Mouse (Mus musculus): ENCODE results near the gene Kifc5b. TPM values are rescaled to one million over a fixed set of nuclear protein-coding genes. Genes with fewer than 3 reads are reported as not detected.

Gene Kifc5b
- polyA plus RNA-seq, 1 experiment from 2014 or later = 4.7 TPM

DNA sequence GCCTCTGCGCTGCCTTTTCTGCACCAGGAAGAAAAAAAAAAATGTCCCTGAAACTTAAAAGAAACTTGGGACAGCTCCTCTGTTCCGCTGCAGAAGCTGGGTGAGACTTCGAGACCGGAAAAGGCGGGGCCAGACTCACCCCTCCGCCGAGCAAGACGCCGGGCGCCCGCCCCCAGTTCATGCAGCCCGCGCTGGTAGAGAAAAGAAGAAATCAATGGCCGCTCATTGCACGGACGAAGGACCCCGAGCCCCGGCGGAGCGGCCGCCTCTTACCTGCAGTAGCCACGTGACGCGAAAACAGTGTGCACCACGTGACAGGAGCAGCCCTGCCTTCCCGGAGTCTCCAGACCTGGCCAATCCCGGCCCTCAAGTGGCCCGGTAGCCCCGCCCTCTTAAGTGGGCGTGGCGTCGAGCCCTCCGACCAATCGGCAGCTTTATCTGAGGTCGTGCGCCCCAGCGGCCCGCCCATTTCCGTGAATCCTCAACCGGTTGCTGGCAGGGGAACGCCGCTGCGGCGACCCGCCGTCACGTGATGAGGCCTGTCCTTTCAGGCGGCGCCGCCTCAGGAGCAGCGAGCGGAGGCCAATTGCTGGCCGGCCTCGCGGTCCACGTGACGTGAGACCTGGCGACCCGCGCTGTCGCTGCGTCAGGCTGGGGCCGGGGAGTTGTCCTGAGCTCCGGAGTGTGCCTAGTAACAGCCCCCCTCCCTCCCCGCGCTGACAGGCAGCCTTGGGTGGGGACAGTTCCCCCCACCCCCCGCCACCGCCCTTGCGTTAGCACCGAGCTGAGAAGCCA, 22.5 kb downstream of the Kifc5b start, which contains the start of gene Cuta:
TSS of gene Cuta (minus strand) at position 392 of the 795 bp plus-strand sequence.
- no peaks in the 10 kb centered on the region for H3K9me3 ChIP-seq
- H3K27me3 ChIP-seq = no peaks in the 10 kb centered on the region
- ATAC-seq (ENCODE audit: insufficient number of reproducible peaks, low FRiP score, low TSS enrichment, low read depth) = peak; percentile 94
- H3K4me1 ChIP-seq = peaks cover 43% of the 10 kb centered on the region
- H3K4me2 ChIP-seq = peak within 1 kb of the TSS; percentile 78
- H3K27ac ChIP-seq = peak within 1 kb of the TSS; percentile 95
- peak within 1 kb of the TSS; percentile 64 for H3K9ac ChIP-seq
- H3K4me3 ChIP-seq = peak within 1 kb of the TSS; percentile 69
- peaks cover 30% of the 10 kb centered on the region for H3K36me3 ChIP-seq
- WGBS = 0% methylated on average over 69 of the region's 70 CpGs

DNA sequence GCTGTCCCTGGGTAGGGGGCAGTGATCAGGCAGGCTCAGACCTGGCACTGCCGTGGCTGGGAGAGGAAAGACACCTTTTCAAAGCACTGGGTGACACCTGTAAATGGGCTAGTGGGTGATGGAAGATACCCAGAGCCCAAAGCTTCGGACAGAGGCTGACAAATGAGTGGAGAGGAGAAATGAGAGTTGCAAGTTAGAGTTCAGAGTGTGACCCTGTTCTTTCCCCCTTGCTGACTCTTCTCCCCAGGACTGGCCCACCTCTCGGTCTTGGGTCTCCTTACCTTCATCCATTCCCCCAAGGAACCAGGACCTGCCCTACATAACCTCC, 23.0 kb downstream of the Kifc5b start:
- Histone ChIP-seq H3K4me3 (peak overlapping the region; percentile 69), H3K27ac (peak overlapping the region; percentile 95), H3K27me3 (no peaks in the 10 kb centered on the region), H3K4me1 (peaks cover 41% of the 10 kb centered on the region), H3K4me2 (peak overlapping the region; percentile 78), H3K36me3 (peaks cover 25% of the 10 kb centered on the region), H3K9ac (peak overlapping the region; percentile 64), H3K9me3 (no peaks in the 10 kb centered on the region)
- WGBS = 6% methylated on average over 3 of the region's 3 CpGs
- ATAC-seq (ENCODE audit: insufficient number of reproducible peaks, low FRiP score, low TSS enrichment, low read depth) = no peak

DNA sequence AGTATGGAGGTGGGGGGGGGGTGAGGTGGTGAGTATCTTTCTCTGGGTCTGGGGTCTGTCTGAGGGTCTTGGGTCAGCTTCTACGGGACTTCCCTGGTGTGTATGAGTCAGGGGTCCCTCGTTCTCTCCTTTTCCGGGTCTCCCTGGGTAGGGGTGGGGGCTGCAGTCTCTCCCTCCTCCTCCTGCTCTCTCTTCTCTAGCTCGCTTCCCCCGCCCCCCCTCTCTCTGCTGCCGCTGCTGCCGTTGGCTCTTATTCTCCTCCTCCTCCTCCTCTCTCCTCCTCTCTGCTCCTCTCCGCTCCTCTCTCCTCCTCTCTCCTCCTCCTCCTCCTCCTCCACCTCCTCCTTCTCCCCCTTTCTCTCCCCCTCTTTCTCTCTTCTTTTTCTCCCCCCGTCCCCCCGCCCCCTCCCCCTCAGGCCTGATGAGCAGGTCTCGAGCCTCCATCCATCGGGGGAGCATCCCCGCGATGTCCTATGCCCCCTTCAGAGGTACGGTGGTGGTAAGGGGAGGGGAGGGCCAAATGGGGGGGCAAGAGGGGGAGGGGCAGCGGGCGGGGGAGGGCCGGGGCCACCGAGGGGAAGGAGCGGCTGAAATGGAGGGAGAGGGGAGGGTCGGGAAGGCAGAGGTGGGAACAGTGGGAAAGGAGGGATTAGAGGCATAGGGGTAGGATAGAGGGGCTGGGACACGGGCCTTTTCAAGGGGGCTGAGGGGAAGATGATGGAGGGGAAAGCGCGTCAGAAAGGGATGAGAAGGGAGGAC, 24.3 kb downstream of the Kifc5b start, which contains the start of gene Syngap1:
TSS of gene Syngap1 (plus strand) at position 223 of the 759 bp plus-strand sequence.
- ATAC-seq (ENCODE audit: insufficient number of reproducible peaks, low FRiP score, low TSS enrichment, low read depth) = no peak

DNA sequence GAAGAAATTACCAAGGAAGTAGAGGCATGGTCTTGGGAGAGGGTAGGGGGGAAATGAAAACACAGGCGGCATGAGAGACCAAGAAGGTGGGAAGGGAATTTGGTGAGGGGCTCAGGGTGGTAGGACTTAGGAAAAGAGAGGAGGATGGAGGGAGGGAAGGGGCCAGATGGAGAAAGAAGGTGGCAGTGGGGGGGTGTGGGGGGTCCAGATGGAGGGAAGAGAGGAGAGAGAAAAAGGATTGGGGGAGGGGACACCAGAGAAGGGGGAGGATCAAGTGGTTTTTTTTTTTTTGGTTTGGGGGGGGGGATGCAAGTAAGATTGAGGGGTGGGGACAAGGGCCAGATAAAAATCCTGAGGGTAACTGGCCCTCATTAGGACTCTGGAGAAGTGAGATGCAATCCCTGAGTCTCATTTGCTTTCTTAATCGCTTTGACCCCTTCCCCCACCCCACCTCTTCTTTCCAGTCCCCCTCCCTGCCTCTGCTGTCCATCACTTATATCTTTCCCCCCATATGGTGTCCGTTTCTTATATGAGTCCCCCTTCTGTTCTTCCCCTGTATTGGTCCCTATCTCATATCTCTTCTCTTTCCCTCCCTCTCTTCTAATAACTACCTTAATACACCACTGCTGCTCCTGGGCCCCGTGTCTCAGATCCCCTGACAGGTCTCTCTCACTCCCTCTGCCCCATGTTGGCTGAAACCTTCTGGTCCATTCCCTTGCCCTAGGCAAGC, 25.1 kb downstream of the Kifc5b start:
- Histone ChIP-seq H3K36me3 (peaks cover 5% of the 10 kb centered on the region), H3K9ac (no peak overlapping the region), H3K27me3 (no peaks in the 10 kb centered on the region), H3K9me3 (no peaks in the 10 kb centered on the region), H3K4me3 (peak overlapping the region; percentile 69), H3K4me2 (peak overlapping the region; percentile 78), H3K27ac (peak overlapping the region; percentile 95), H3K4me1 (peaks cover 52% of the 10 kb centered on the region)
- no peak for ATAC-seq (ENCODE audit: insufficient number of reproducible peaks, low FRiP score, low TSS enrichment, low read depth)
- WGBS = 13% methylated on average over 4 of the region's 4 CpGs

More for the DNA sequence above, 24.3 kb downstream of the Kifc5b start, which contains the start of gene Syngap1:
- Histone ChIP-seq H3K27ac (peak within 1 kb of the TSS; percentile 95), H3K4me3 (peak within 1 kb of the TSS; percentile 69), H3K4me1 (peaks cover 48% of the 10 kb centered on the region), H3K4me2 (peak within 1 kb of the TSS; percentile 78), H3K9me3 (no peaks in the 10 kb centered on the region), H3K36me3 (peaks cover 12% of the 10 kb centered on the region), H3K27me3 (no peaks in the 10 kb centered on the region), H3K9ac (peak within 1 kb of the TSS; percentile 64; the same call in 1 of the 2 replicates)
- WGBS = under 1% methylated on average over 19 of the region's 24 CpGs

DNA sequence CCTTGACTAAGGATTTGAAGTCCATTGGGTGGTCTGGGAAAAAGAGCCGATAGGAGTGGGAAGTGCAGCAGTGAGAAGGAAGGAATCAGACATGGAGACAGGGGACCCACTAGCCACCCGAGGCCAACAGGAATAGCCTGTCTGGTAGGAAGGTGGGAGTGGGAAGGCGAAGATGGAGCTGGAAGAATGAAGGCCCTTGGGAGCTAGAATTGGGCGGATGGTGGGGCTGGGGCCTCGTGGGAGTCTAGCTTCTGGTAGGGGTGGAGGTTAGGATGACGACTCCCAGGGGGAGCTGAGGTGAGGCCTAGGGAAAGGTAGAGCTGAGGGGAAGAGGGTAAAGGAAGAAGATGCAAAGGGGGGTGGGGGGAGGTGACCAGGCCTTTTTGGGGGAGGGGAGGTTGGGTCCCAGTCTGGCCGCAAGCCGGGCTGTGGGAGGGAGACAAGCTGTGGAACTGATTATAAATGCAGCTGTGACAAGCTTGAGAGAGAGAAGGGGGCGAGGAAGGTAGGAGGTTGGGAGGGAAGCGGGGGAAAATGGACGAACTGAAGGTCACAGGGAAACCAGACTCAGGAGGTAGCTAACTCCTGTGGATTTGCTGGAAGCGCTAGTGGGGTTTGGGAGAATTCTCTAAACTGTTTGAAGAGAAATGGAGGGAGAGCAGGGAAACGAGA, 29.1 kb downstream of the Kifc5b start:
- no peaks in the 10 kb centered on the region for H3K9me3 ChIP-seq
- peak overlapping the region; percentile 75 for H3K27ac ChIP-seq
- H3K4me2 ChIP-seq = peak overlapping the region; percentile 76
- no peak for ATAC-seq (ENCODE audit: insufficient number of reproducible peaks, low FRiP score, low TSS enrichment, low read depth)
- peaks cover 54% of the 10 kb centered on the region for H3K4me1 ChIP-seq
- H3K36me3 ChIP-seq = no peaks in the 10 kb centered on the region
- H3K4me3 ChIP-seq = peak overlapping the region; percentile 45
- no peaks in the 10 kb centered on the region for H3K27me3 ChIP-seq
- peak overlapping the region; percentile 50; the same call in 1 of the 2 replicates for H3K9ac ChIP-seq
- 28% methylated on average over 13 of the region's 13 CpGs for WGBS

DNA sequence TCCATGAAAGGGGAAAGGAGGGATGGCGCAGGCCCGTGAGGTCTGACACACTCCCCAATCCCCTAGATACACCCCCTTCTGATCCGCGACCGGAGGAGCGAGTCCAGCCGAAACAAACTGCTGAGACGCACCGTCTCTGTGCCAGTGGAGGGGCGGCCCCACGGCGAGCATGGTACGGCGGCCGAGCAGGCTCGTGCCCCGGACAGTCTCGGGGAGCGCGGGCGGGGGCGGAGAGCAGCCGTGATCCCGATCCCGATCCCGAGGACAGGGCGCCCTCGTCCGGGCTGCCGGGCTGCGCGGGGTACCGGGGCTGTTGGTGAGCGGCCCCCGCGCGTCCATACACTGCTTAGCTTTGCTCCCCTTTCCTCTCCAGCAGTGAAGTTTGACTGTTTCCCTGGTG, 29.7 kb downstream of the Kifc5b start:
- H3K9ac ChIP-seq = peak overlapping the region; percentile 50
- no peaks in the 10 kb centered on the region for H3K36me3 ChIP-seq
- no peaks in the 10 kb centered on the region for H3K9me3 ChIP-seq
- H3K4me2 ChIP-seq = peak overlapping the region; percentile 76
- H3K27me3 ChIP-seq = no peaks in the 10 kb centered on the region
- peak; percentile 14; the same call in 1 of the 2 replicates for ATAC-seq (ENCODE audit: insufficient number of reproducible peaks, low FRiP score, low TSS enrichment, low read depth)
- peak overlapping the region; percentile 45 for H3K4me3 ChIP-seq
- peak overlapping the region; percentile 75 for H3K27ac ChIP-seq
- WGBS = 1% methylated on average over 37 of the region's 37 CpGs
- H3K4me1 ChIP-seq = peaks cover 58% of the 10 kb centered on the region

DNA sequence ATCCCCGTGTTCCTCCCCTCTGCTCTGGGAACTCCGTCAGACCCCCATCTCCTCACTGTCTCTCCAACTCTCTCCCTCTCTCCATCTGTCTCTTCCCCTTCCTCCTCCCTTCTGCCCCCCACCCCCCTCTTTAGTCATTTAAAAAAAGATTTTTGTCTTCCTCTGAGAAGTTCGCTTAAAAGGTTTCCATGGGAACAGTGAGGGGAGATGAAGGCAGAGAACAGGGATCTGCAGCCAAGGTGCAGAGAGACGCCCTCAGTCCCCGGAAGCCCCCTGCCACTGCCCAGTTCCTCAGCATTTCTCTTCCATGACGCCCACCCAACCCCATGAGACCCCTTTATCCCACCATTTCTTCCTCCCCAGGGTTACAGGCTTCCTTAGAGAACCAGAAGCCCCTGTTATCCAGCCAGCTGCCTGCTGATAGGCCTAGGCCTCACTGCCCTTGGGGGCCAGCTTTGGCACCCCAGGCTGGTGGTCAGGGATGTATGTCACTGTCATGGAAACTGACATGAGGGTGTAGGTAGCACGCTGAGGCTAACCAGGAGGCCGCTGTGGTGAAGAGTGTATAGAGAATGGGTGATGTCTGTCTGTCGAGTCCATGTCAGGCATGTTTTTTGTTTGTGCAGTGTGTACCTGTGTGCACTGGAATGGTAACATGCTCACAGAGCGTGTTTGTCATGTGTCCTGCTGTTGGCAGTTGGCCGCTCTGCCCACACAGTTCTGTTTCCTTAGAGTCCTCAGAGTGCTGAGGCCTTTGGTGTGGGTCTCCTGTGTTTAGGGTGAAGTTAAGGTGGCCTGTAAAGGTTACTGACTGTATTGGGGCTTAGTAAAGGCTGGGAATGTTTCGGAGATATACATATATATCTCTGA, 30.6 kb downstream of the Kifc5b start:
- Histone ChIP-seq H3K4me1 (peaks cover 63% of the 10 kb centered on the region), H3K4me2 (peak overlapping the region; percentile 76), H3K9me3 (no peaks in the 10 kb centered on the region), H3K27me3 (no peaks in the 10 kb centered on the region), H3K4me3 (peak overlapping the region; percentile 45), H3K27ac (peak overlapping the region; percentile 75), H3K36me3 (no peaks in the 10 kb centered on the region), H3K9ac (no peak overlapping the region)
- 60% methylated on average over 12 of the region's 12 CpGs for WGBS
- ATAC-seq (ENCODE audit: insufficient number of reproducible peaks, low FRiP score, low TSS enrichment, low read depth) = no peak

DNA sequence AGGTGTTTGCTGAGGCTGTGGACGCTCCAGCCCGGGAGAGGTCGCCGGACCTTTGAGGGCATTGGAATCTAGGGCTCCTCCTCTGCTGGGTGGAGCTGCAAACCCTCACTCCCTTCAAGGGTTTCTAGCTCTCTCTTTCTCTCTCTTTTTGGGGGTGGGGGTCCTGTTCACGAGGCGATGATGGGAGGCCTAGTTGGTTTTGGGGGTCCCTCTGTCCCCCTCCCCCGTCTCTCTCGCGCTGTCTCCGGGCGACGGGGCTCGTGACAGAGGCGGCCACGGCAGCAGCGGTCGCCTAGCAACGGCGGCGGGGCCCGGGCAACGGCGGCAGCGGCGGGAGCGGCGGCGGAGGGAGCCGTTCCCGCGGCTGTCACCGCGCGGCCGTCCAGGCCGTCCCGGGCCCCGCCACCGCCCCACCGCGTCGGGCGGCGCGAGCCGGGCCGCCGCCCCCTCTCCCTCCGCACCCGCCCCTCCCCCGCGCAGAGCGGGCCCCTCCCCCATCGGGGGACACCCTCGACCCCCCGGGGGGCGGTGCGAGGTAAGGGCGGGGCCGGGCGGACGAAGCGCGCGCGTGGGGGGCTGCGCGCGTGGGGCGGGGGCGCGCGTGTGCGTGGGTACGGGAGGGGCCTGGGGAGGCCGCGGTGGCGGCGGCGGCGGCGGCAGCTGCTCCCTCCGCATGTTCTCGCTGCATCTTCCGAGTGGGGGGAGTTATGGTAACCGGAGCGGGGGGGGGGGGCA, 31.6 kb downstream of the Kifc5b start:
- 1% methylated on average over 40 of the region's 87 CpGs for WGBS
- Histone ChIP-seq H3K9me3 (no peaks in the 10 kb centered on the region), H3K27ac (peak overlapping the region; percentile 75), H3K4me3 (peak overlapping the region; percentile 69), H3K9ac (peak overlapping the region; percentile 64), H3K4me2 (peak overlapping the region; percentile 95), H3K4me1 (peaks cover 72% of the 10 kb centered on the region), H3K36me3 (no peaks in the 10 kb centered on the region), H3K27me3 (no peaks in the 10 kb centered on the region)
- ATAC-seq (ENCODE audit: insufficient number of reproducible peaks, low FRiP score, low TSS enrichment, low read depth) = no peak

DNA sequence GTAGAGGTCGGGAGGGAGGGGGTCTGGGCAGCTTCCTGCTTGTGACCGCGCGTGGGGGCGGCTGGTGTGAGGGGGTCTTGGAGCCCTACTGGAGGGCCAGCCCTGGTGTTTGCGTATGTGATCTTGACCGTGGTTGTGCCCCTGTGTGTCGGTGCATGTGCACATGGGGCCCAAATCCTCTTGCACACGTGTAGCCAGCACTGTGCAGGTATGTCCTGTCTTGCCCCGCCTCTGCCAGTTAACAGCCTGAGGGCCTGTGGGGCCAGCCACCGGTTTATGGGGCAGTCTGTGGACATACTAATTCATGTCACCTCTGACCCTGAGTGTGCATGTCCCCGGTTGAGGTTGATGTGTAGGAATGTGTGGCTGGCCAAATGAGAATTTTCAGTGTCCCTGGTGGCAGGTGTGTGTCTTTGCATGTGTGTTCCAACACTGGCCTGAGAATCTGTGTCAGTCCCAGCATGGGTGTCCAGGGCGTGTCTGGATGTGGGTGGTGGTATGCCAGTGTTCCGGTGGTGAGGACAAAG, 32.2 kb downstream of the Kifc5b start:
- Histone ChIP-seq H3K4me3 (peak overlapping the region; percentile 69), H3K27me3 (no peaks in the 10 kb centered on the region), H3K4me1 (peaks cover 78% of the 10 kb centered on the region), H3K4me2 (peak overlapping the region; percentile 95), H3K27ac (peak overlapping the region; percentile 75), H3K9ac (peak overlapping the region; percentile 64), H3K9me3 (no peaks in the 10 kb centered on the region), H3K36me3 (no peaks in the 10 kb centered on the region)
- no peak for ATAC-seq (ENCODE audit: insufficient number of reproducible peaks, low FRiP score, low TSS enrichment, low read depth)
- 4% methylated on average over 14 of the region's 14 CpGs for WGBS

DNA sequence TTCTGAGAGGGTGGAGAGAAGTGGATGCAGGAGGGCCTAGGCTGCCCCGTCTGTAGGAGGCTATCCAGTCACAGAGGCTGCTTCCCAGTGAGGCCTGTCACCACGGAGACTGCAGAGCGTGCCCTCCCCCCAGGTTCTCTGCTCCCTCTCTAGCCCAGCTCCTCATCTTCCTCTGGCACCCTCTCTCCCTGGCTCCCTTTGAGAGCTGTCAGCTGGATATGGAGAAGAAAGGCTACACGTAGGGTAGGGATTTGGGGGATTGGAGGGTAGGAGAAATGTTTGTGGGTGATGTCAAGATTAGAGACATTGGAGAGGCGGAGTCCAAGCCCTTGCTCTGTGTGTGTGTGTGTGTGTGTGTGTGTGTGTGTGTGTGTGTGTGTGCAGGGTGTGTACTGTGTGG, 33.0 kb downstream of the Kifc5b start:
- Histone ChIP-seq H3K36me3 (peaks cover 3% of the 10 kb centered on the region), H3K4me3 (peak overlapping the region; percentile 69; the same call in 1 of the 2 replicates), H3K4me1 (peaks cover 79% of the 10 kb centered on the region), H3K27ac (peak overlapping the region; percentile 75), H3K9me3 (no peaks in the 10 kb centered on the region), H3K4me2 (peak overlapping the region; percentile 95; the same call in 1 of the 2 replicates), H3K9ac (no peak overlapping the region), H3K27me3 (no peaks in the 10 kb centered on the region)
- no peak for ATAC-seq (ENCODE audit: insufficient number of reproducible peaks, low FRiP score, low TSS enrichment, low read depth)
- WGBS = 44% methylated on average over 5 of the region's 5 CpGs

Data from limb, embryonic 15.5 days (tissue).